Mouse (Mus musculus) cerebellum, adult 2 months (tissue): ENCODE measurements around the gene Plpp1.

Experiments used
- CTCF ChIP-seq: fragments of 200-500 bp; IDR thresholded peaks from 2 replicates; pipeline ENCODE4 v1.5.1; 2011; ENCODE audit warnings: low read depth, mild to moderate bottlenecking, control low read depth, low read length, moderate library complexity, borderline replicate concordance; ENCODE audit not compliant: insufficient read depth
- POLR2A ChIP-seq: fragments of 200-500 bp; IDR thresholded peaks from 2 replicates; pipeline ENCODE4 v1.6.1; 2011; ENCODE audit warnings: low read length, control low read depth, borderline replicate concordance; ENCODE audit not compliant: insufficient read depth

- no peak for TF ChIP-seq CTCF
- no peak for TF ChIP-seq POLR2A
Observed at GRCm38 (mm10) chr13:112833253-112833894, 32.8 kb downstream of the Plpp1 start.
